ENCODE assay signal across 7 mouse cellular contexts in the genomic region with DNA sequence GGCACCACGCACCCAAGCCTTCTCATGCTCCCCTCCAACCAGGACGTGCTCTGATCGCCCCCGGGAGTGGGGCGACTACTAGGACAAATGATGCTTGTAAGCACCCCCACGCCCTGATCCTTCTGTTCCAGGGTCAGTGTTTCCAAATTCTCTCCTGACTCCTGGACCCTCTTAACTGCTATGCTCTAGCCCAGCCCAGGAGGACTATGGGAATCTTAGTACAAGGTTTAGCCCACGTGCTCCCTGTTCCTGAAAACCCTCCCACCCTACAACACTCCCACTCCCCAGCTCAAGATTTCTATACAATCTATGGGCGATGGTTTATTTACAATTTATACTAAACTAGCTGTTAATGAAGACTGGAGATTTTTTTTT. TPM values are rescaled to one million over a fixed set of nuclear protein-coding genes. Genes with fewer than 3 reads are reported as not detected.
DNase-seq lines count a peak whose midpoint lies in the region; ATAC-seq and TF ChIP-seq lines count a peak whose summit lies in the region.

No protein-coding gene starts in this region.

- H3K4me2 ChIP-seq in lung, embryonic 15.5 days: peak overlapping the region; percentile 51
- H3K4me2 ChIP-seq in forebrain, embryonic 12.5 days: peak overlapping the region; percentile 77
- peak overlapping the region; percentile 52 for H3K4me2 ChIP-seq in limb, embryonic 14.5 days (replicated peaks; ENCODE audit: low read depth, low read length, severe bottlenecking)
- H3K4me2 ChIP-seq in stomach, embryonic 15.5 days: peak overlapping the region; percentile 91

- no peak for ATAC-seq in lung, embryonic 15.5 days (ENCODE audit: borderline replicate concordance, extremely low read depth, low FRiP score, low TSS enrichment)
- no peak for ATAC-seq in forebrain, embryonic 12.5 days (ENCODE audit: low FRiP score)
- peak; percentile 35; the same call in 1 of the 2 replicates for ATAC-seq in limb, embryonic 14.5 days (ENCODE audit: low FRiP score, low read depth)
- peak; percentile 7; the same call in 1 of the 2 replicates for ATAC-seq in stomach, embryonic 15.5 days (ENCODE audit: insufficient read depth, low FRiP score, low read depth)

- no peak for DNase-seq in lung, postnatal 4 days
- no peak for DNase-seq in limb, embryonic 14.5 days (ENCODE audit: low spot score)
- DNase-seq in left cerebral cortex, adult 18-20 months (ENCODE audit: low spot score in 2 of 2): no peak
- no peak for DNase-seq in kidney, postnatal 10 days

- TF ChIP-seq POLR2A in limb, embryonic 14.5 days (IDR thresholded peaks at IDR 0.05; ENCODE audit: borderline replicate concordance, extremely low read depth, insufficient read depth, insufficient read length): no peak

- H3K4me3 ChIP-seq in lung, embryonic 15.5 days: peak overlapping the region; percentile 82
- peak overlapping the region; percentile 86 for H3K4me3 ChIP-seq in forebrain, embryonic 12.5 days (replicated peaks)
- H3K4me3 ChIP-seq in limb, embryonic 14.5 days (replicated peaks; ENCODE audit: low read length): peak overlapping the region; percentile 88
- H3K4me3 ChIP-seq in stomach, embryonic 15.5 days (replicated peaks): peak overlapping the region; percentile 91

- H3K36me3 ChIP-seq in lung, embryonic 15.5 days: peaks cover 61% of the 10 kb centered on the region
- H3K36me3 ChIP-seq in forebrain, embryonic 12.5 days (replicated peaks): peaks cover 78% of the 10 kb centered on the region
- peaks cover 67% of the 10 kb centered on the region for H3K36me3 ChIP-seq in limb, embryonic 14.5 days (ENCODE audit: control insufficient read depth, insufficient read depth, low read length)
- peaks cover 45% of the 10 kb centered on the region for H3K36me3 ChIP-seq in stomach, embryonic 15.5 days

- H3K9me3 ChIP-seq in lung, embryonic 15.5 days: no peaks in the 10 kb centered on the region
- H3K9me3 ChIP-seq in forebrain, embryonic 12.5 days: no peaks in the 10 kb centered on the region
- no peaks in the 10 kb centered on the region for H3K9me3 ChIP-seq in limb, embryonic 14.5 days (ENCODE audit: control insufficient read depth, low read length)
- no peaks in the 10 kb centered on the region for H3K9me3 ChIP-seq in stomach, embryonic 15.5 days

- H3K9ac ChIP-seq in lung, embryonic 15.5 days: no peak overlapping the region
- H3K9ac ChIP-seq in forebrain, embryonic 12.5 days: peak overlapping the region; percentile 95
- H3K9ac ChIP-seq in limb, embryonic 14.5 days (ENCODE audit: low read depth, low read length, severe bottlenecking): peak overlapping the region; percentile 93
- H3K9ac ChIP-seq in stomach, embryonic 15.5 days: no peak overlapping the region

- peaks cover 25% of the 10 kb centered on the region for H3K4me1 ChIP-seq in lung, embryonic 15.5 days
- H3K4me1 ChIP-seq in forebrain, embryonic 12.5 days: peaks cover 32% of the 10 kb centered on the region
- peaks cover 10% of the 10 kb centered on the region for H3K4me1 ChIP-seq in limb, embryonic 14.5 days (ENCODE audit: control insufficient read depth, insufficient read depth, low read length)
- peaks cover 16% of the 10 kb centered on the region for H3K4me1 ChIP-seq in stomach, embryonic 15.5 days

- no peak overlapping the region; the same call in 1 of the 2 replicates for H3K27ac ChIP-seq in lung, embryonic 15.5 days
- peak overlapping the region; percentile 97; the same call in 1 of the 2 replicates for H3K27ac ChIP-seq in forebrain, embryonic 12.5 days
- no peak overlapping the region for H3K27ac ChIP-seq in limb, embryonic 14.5 days (replicated peaks; ENCODE audit: low read depth, low read length)
- no peak overlapping the region for H3K27ac ChIP-seq in stomach, embryonic 15.5 days

- no peaks in the 10 kb centered on the region for H3K27me3 ChIP-seq in lung, embryonic 15.5 days
- no peaks in the 10 kb centered on the region for H3K27me3 ChIP-seq in forebrain, embryonic 12.5 days
- no peaks in the 10 kb centered on the region for H3K27me3 ChIP-seq in limb, embryonic 14.5 days (ENCODE audit: control insufficient read depth, insufficient read depth, low read length)
- no peaks in the 10 kb centered on the region for H3K27me3 ChIP-seq in stomach, embryonic 15.5 days (replicated peaks)

- WGBS in lung, embryonic 15.5 days: 12% methylated on average over 8 of the region's 8 CpGs
- 12% methylated on average over 8 of the region's 8 CpGs for WGBS in forebrain, embryonic 12.5 days
- WGBS in limb, embryonic 14.5 days: 16% methylated on average over 8 of the region's 8 CpGs
- 13% methylated on average over 8 of the region's 8 CpGs for WGBS in stomach, embryonic 15.5 days

RNA-seq across cellular contexts. Expression of a gene that starts 0.3 kb away (rescaled TPM):
- 38.4 and 40.5 TPM in 2 replicates for polyA plus RNA-seq in lung, embryonic 15.5 days (2015; fragmentation: Nextera tagmentation; extraction: Ambion mirVana)
- 60.4 and 61.5 TPM in 2 replicates for polyA plus RNA-seq in forebrain, embryonic 12.5 days (2016; fragmentation: Nextera tagmentation; extraction: Ambion mirVana)
- polyA plus RNA-seq in limb, embryonic 14.5 days (2012; rRNA removed): 25.2 and 35.2 TPM in 2 replicates
- 29.2 and 33.3 TPM in 2 replicates for polyA plus RNA-seq in limb, embryonic 14.5 days (2014; fragmentation: Nextera tagmentation; extraction: Ambion mirVana)
- polyA plus RNA-seq in stomach, embryonic 15.5 days (2015; fragmentation: Nextera tagmentation; extraction: Ambion mirVana): 32.6 and 34.3 TPM in 2 replicates
- total RNA-seq in left cerebral cortex, adult 18-20 months (2021): 10 to 100 TPM; 25.4 to 27.7 TPM

RNA-seq across cellular contexts. Expression of a gene that starts 13.6 kb away (rescaled TPM):
- 71.9 and 73.0 TPM in 2 replicates for polyA plus RNA-seq in lung, embryonic 15.5 days (2015; fragmentation: Nextera tagmentation; extraction: Ambion mirVana)
- 73.8 and 78.2 TPM in 2 replicates for polyA plus RNA-seq in forebrain, embryonic 12.5 days (2016; fragmentation: Nextera tagmentation; extraction: Ambion mirVana)
- 67.2 and 92.8 TPM in 2 replicates for polyA plus RNA-seq in limb, embryonic 14.5 days (2012; rRNA removed)
- 85.2 and 86.3 TPM in 2 replicates for polyA plus RNA-seq in limb, embryonic 14.5 days (2014; fragmentation: Nextera tagmentation; extraction: Ambion mirVana)
- 66.5 and 70.2 TPM in 2 replicates for polyA plus RNA-seq in stomach, embryonic 15.5 days (2015; fragmentation: Nextera tagmentation; extraction: Ambion mirVana)
- 10 to 100 TPM; 37.1 to 41.7 TPM for total RNA-seq in left cerebral cortex, adult 18-20 months (2021)

RNA-seq across cellular contexts. Expression of a gene that starts 22.1 kb away (rescaled TPM):
- not detected in 2 replicates for polyA plus RNA-seq in lung, embryonic 15.5 days (2015; fragmentation: Nextera tagmentation; extraction: Ambion mirVana)
- 0.09 TPM in 1 of 2 replicates, not detected in the other for polyA plus RNA-seq in forebrain, embryonic 12.5 days (2016; fragmentation: Nextera tagmentation; extraction: Ambion mirVana)
- polyA plus RNA-seq in limb, embryonic 14.5 days (2012; rRNA removed): 9.1 and 11.4 TPM in 2 replicates
- polyA plus RNA-seq in limb, embryonic 14.5 days (2014; fragmentation: Nextera tagmentation; extraction: Ambion mirVana): 0.26 and 0.35 TPM in 2 replicates
- polyA plus RNA-seq in stomach, embryonic 15.5 days (2015; fragmentation: Nextera tagmentation; extraction: Ambion mirVana): 0.09 TPM in 2 replicates
- 1 to 10 TPM; 4.1 to 4.4 TPM for total RNA-seq in left cerebral cortex, adult 18-20 months (2021)

RNA-seq across cellular contexts. Expression of a gene that starts 41.6 kb away (rescaled TPM):
- 0.04 and 0.07 TPM in 2 replicates for polyA plus RNA-seq in lung, embryonic 15.5 days (2015; fragmentation: Nextera tagmentation; extraction: Ambion mirVana)
- polyA plus RNA-seq in forebrain, embryonic 12.5 days (2016; fragmentation: Nextera tagmentation; extraction: Ambion mirVana): 0.38 and 0.41 TPM in 2 replicates
- polyA plus RNA-seq in limb, embryonic 14.5 days (2012; rRNA removed): 1.5 and 2.2 TPM in 2 replicates
- polyA plus RNA-seq in limb, embryonic 14.5 days (2014; fragmentation: Nextera tagmentation; extraction: Ambion mirVana): 0.51 and 0.89 TPM in 2 replicates
- 1.1 and 2.0 TPM in 2 replicates for polyA plus RNA-seq in stomach, embryonic 15.5 days (2015; fragmentation: Nextera tagmentation; extraction: Ambion mirVana)
- total RNA-seq in left cerebral cortex, adult 18-20 months (2021): 1 to 10 TPM; 3.9 to 4.0 TPM

RNA-seq across cellular contexts. Expression of a gene that starts 45.7 kb away (rescaled TPM):
- polyA plus RNA-seq in lung, embryonic 15.5 days (2015; fragmentation: Nextera tagmentation; extraction: Ambion mirVana): 2.8 and 3.1 TPM in 2 replicates
- 13.2 and 13.9 TPM in 2 replicates for polyA plus RNA-seq in forebrain, embryonic 12.5 days (2016; fragmentation: Nextera tagmentation; extraction: Ambion mirVana)
- 9.1 and 12.2 TPM in 2 replicates for polyA plus RNA-seq in limb, embryonic 14.5 days (2012; rRNA removed)
- 2.8 and 4.1 TPM in 2 replicates for polyA plus RNA-seq in limb, embryonic 14.5 days (2014; fragmentation: Nextera tagmentation; extraction: Ambion mirVana)
- 3.0 and 3.3 TPM in 2 replicates for polyA plus RNA-seq in stomach, embryonic 15.5 days (2015; fragmentation: Nextera tagmentation; extraction: Ambion mirVana)
- 10 to 100 TPM; 22.3 to 25.3 TPM for total RNA-seq in left cerebral cortex, adult 18-20 months (2021)

Comparison
In these comparisons a context has a peak if more than half of its experiments do, and no peak if none do; other contexts are left out.
1. ATAC-seq: peak in limb, embryonic 14.5 days (single experiment) and stomach, embryonic 15.5 days (single experiment); none in lung, embryonic 15.5 days (single experiment) and forebrain, embryonic 12.5 days (single experiment).
2. H3K9ac ChIP-seq: peak in forebrain, embryonic 12.5 days (single experiment) and limb, embryonic 14.5 days (single experiment); none in lung, embryonic 15.5 days (single experiment) and stomach, embryonic 15.5 days (single experiment).
3. Peak in every context shown above with its lines, with median percentiles within 50 percentile points of each other: H3K4me2 ChIP-seq and H3K4me3 ChIP-seq.